21 mouse cellular contexts compared by ENCODE assay signal in genomic region chr8:3481605-3482004, GRCm38 (mm10). TPM values are rescaled to one million over a fixed set of nuclear protein-coding genes. Genes with fewer than 3 reads are reported as not detected.
DNase-seq lines count a peak whose midpoint lies in the region; ATAC-seq and TF ChIP-seq lines count a peak whose summit lies in the region.
"Had no signal": no experiment of that assay in that cellular context is flagged by ENCODE, and none has a peak within 500 bp of the region (broad histone marks: within the 10 kb centered on the region; RNA-seq: fewer than 3 reads in every experiment).

No protein-coding gene starts in this region.

- no peak overlapping the region for H3K9ac ChIP-seq in kidney, postnatal 0 days (ENCODE audit: low read depth, low read length)
- H3K9ac ChIP-seq in lung, postnatal 0 days (replicated peaks; ENCODE audit: low read depth) = no peak overlapping the region
- H3K9ac ChIP-seq: embryonic facial prominence, embryonic 15.5 days; forebrain, embryonic 13.5 days; limb, embryonic 12.5 days had no signal

- no peak for TF ChIP-seq POLR2A in bone marrow macrophage, adult 2 months (IDR thresholded peaks at IDR 0.05; ENCODE audit: borderline replicate concordance, low read depth, low read length)

- H3K4me2 ChIP-seq in kidney, postnatal 0 days (ENCODE audit: low read length) = no peak overlapping the region
- 0 out of 2 replicates have a peak overlapping the region, but pooled peaks have one; percentile 25 for H3K4me2 ChIP-seq in lung, postnatal 0 days (replicated peaks; ENCODE audit: low read depth, low read length)
- H3K4me2 ChIP-seq: embryonic facial prominence, embryonic 15.5 days; forebrain, embryonic 13.5 days; limb, embryonic 12.5 days had no signal

- H3K36me3 ChIP-seq in kidney, postnatal 0 days (ENCODE audit: insufficient read depth, low read length) = no peaks in the 10 kb centered on the region
- H3K36me3 ChIP-seq in lung, postnatal 0 days (ENCODE audit: insufficient read depth, low read length) = no peaks in the 10 kb centered on the region
- H3K36me3 ChIP-seq: embryonic facial prominence, embryonic 15.5 days; heart, embryonic 10.5 days; limb, embryonic 12.5 days had no signal

- no peak overlapping the region for H3K4me3 ChIP-seq in kidney, postnatal 0 days (replicated peaks; ENCODE audit: low read depth, low read length)
- peak overlapping the region; percentile 21; the same call in 1 of the 2 replicates for H3K4me3 ChIP-seq in bone marrow macrophage, adult 2 months (ENCODE audit: insufficient read depth, low read length)
- no peak overlapping the region for H3K4me3 ChIP-seq in lung, postnatal 0 days (ENCODE audit: low read depth, low read length)
- H3K4me3 ChIP-seq: embryonic facial prominence, embryonic 15.5 days; forebrain, embryonic 13.5 days; gastrocnemius, adult 2 months; heart, embryonic 10.5 days; limb, embryonic 12.5 days had no signal

- WGBS in kidney, postnatal 0 days = 68% methylated on average over 5 of the region's 5 CpGs
- WGBS in lung, postnatal 0 days = 57% methylated on average over 5 of the region's 5 CpGs

- no peaks in the 10 kb centered on the region for H3K4me1 ChIP-seq in kidney, postnatal 0 days (replicated peaks; ENCODE audit: insufficient read depth, low read length)
- peaks cover 5% of the 10 kb centered on the region for H3K4me1 ChIP-seq in bone marrow macrophage, adult 2 months (ENCODE audit: control insufficient read depth, insufficient read depth, low read length)
- no peaks in the 10 kb centered on the region for H3K4me1 ChIP-seq in lung, postnatal 0 days (ENCODE audit: insufficient read depth, low read depth, low read length)
- H3K4me1 ChIP-seq: embryonic facial prominence, embryonic 15.5 days; forebrain, embryonic 13.5 days; limb, embryonic 12.5 days had no signal

- no peak for TF ChIP-seq CTCF in kidney, postnatal 0 days (IDR thresholded peaks at IDR 0.05; ENCODE audit: low read depth)
- no peak for TF ChIP-seq CTCF in bone marrow macrophage, adult 2 months (IDR thresholded peaks at IDR 0.05; ENCODE audit: low read depth, low read length)
- no peak for TF ChIP-seq CTCF in lung, postnatal 0 days (IDR thresholded peaks at IDR 0.05)

- H3K27me3 ChIP-seq in kidney, postnatal 0 days (ENCODE audit: insufficient read depth, low read length) = no peaks in the 10 kb centered on the region
- no peaks in the 10 kb centered on the region for H3K27me3 ChIP-seq in lung, postnatal 0 days (replicated peaks; ENCODE audit: insufficient read depth, low read length)
- H3K27me3 ChIP-seq: embryonic facial prominence, embryonic 15.5 days; forebrain, embryonic 13.5 days had no signal

- intact Hi-C loops in left cerebral cortex, postnatal 36 days (cut with DNase I) = no loop called here

- no peak for ATAC-seq in kidney, postnatal 0 days (replicated peaks; ENCODE audit: low FRiP score, low read depth)
- peak; percentile 46; the same call in 1 of the 2 replicates for ATAC-seq in lung, postnatal 0 days
- ATAC-seq in neutrophil, adult 5-6 weeks (ENCODE audit: extremely low read depth, insufficient number of reproducible peaks, low FRiP score, poor library complexity, severe bottlenecking) = 0 out of 2 replicates have a peak, but pooled peaks have one; percentile 17
- ATAC-seq: forebrain, embryonic 13.5 days had no signal

- TF ChIP-seq EP300 in lung, postnatal 0 days (IDR thresholded peaks at IDR 0.05) = no peak

- H3K9me3 ChIP-seq in kidney, postnatal 0 days (replicated peaks; ENCODE audit: low read length) = no peaks in the 10 kb centered on the region
- no peaks in the 10 kb centered on the region for H3K9me3 ChIP-seq in lung, postnatal 0 days (ENCODE audit: low read length)
- H3K9me3 ChIP-seq: embryonic facial prominence, embryonic 15.5 days; forebrain, embryonic 13.5 days; heart, embryonic 10.5 days; limb, embryonic 12.5 days had no signal

- H3K27ac ChIP-seq in kidney, postnatal 0 days = no peak overlapping the region
- no peak overlapping the region for H3K27ac ChIP-seq in bone marrow macrophage, adult 2 months (ENCODE audit: insufficient read depth, low read depth, low read length)
- no peak overlapping the region for H3K27ac ChIP-seq in lung, postnatal 0 days (ENCODE audit: low read length)
- H3K27ac ChIP-seq: embryonic facial prominence, embryonic 15.5 days; forebrain, embryonic 13.5 days; gastrocnemius, adult 2 months; heart, embryonic 10.5 days; limb, embryonic 12.5 days had no signal

- peak; percentile 18 for DNase-seq in kidney, postnatal 0 days (ENCODE audit: low spot score)
- no peak for DNase-seq in kidney, postnatal 4 days
- peak; percentile 59 for DNase-seq in lung, postnatal 0 days (ENCODE audit: low spot score)
- DNase-seq in right cerebral cortex, postnatal 25 days = no peak
- DNase-seq in kidney, postnatal 10 days = no peak
- DNase-seq in left cerebral cortex, postnatal 36 days (ENCODE audit: low spot score in 2 of 2) = no peak
- DNase-seq: B cell, adult 2 months; cerebellum, adult 18-20 months; gastrocnemius, adult 2 months; heart, postnatal 36 days; kidney, adult 11 months; thymus, postnatal 25 days had no signal

RNA-seq across cellular contexts. Expression of gene Tex45, which starts 10.9 kb away (rescaled TPM):
- 0.16 TPM in 1 of 2 replicates, not detected in the other for polyA plus RNA-seq in kidney, postnatal 0 days (2015; fragmentation: Nextera tagmentation; extraction: Ambion mirVana)
- not detected in 2 replicates for polyA plus RNA-seq in bone marrow macrophage, adult 2 months (2012; ENCODE audit: insufficient read depth, insufficient read length, missing spikeins)
- polyA plus RNA-seq in lung, postnatal 0 days (2015; fragmentation: Nextera tagmentation; extraction: Ambion mirVana) = not detected in 2 replicates
- total RNA-seq in neutrophil, adult 5-6 weeks (2017) = 0.61 TPM in 1 of 2 replicates, not detected in the other
- under 1 TPM in 1 of 2 experiments, not detected in 1; 0.61 TPM for total RNA-seq in left cerebral cortex, postnatal 36 days (2021)
- total RNA-seq: ES-E14; gastrocnemius, adult 2 months; heart, postnatal 36 days had no signal
- polyA plus RNA-seq: embryonic facial prominence, embryonic 15.5 days; heart, embryonic 10.5 days; large intestine, adult 2 months; limb, embryonic 12.5 days; stomach, embryonic 16.5 days had no signal

RNA-seq across cellular contexts. Expression of gene Zfp358, which starts 11.3 kb away (rescaled TPM):
- 42.1 and 45.0 TPM in 2 replicates for polyA plus RNA-seq in kidney, postnatal 0 days (2015; fragmentation: Nextera tagmentation; extraction: Ambion mirVana)
- 17.1 and 20.8 TPM in 2 replicates for polyA plus RNA-seq in bone marrow macrophage, adult 2 months (2012; ENCODE audit: insufficient read depth, insufficient read length, missing spikeins)
- 29.8 and 31.6 TPM in 2 replicates for polyA plus RNA-seq in lung, postnatal 0 days (2015; fragmentation: Nextera tagmentation; extraction: Ambion mirVana)
- total RNA-seq in neutrophil, adult 5-6 weeks (2017) = 3.6 and 4.1 TPM in 2 replicates
- total RNA-seq in left cerebral cortex, postnatal 36 days (2021) = 10 to 100 TPM; 28.7 to 30.8 TPM

RNA-seq across cellular contexts. Expression of gene Pex11g, which starts 14.1 kb away (rescaled TPM):
- 8.1 and 8.8 TPM in 2 replicates for polyA plus RNA-seq in kidney, postnatal 0 days (2015; fragmentation: Nextera tagmentation; extraction: Ambion mirVana)
- polyA plus RNA-seq in bone marrow macrophage, adult 2 months (2012; ENCODE audit: insufficient read depth, insufficient read length, missing spikeins) = 3.1 and 4.5 TPM in 2 replicates
- 7.8 and 9.1 TPM in 2 replicates for polyA plus RNA-seq in lung, postnatal 0 days (2015; fragmentation: Nextera tagmentation; extraction: Ambion mirVana)
- total RNA-seq in neutrophil, adult 5-6 weeks (2017) = 1.0 and 3.7 TPM in 2 replicates
- total RNA-seq in left cerebral cortex, postnatal 36 days (2021) = 1 to 10 TPM in 1 of 2 experiments, under 1 TPM in 1; 0.54 to 1.3 TPM

RNA-seq across cellular contexts. Expression of gene Mcoln1, which starts 18.7 kb away (rescaled TPM):
- polyA plus RNA-seq in kidney, postnatal 0 days (2015; fragmentation: Nextera tagmentation; extraction: Ambion mirVana) = 46.9 and 54.6 TPM in 2 replicates
- polyA plus RNA-seq in bone marrow macrophage, adult 2 months (2012; ENCODE audit: insufficient read depth, insufficient read length, missing spikeins) = 112 and 117 TPM in 2 replicates
- polyA plus RNA-seq in lung, postnatal 0 days (2015; fragmentation: Nextera tagmentation; extraction: Ambion mirVana) = 38.5 and 40.0 TPM in 2 replicates
- total RNA-seq in neutrophil, adult 5-6 weeks (2017) = 80.5 and 83.9 TPM in 2 replicates
- total RNA-seq in left cerebral cortex, postnatal 36 days (2021) = 10 to 100 TPM; 78.8 to 98.1 TPM

RNA-seq across cellular contexts. Expression of gene Pnpla6, which starts 33.6 kb away (rescaled TPM):
- polyA plus RNA-seq in kidney, postnatal 0 days (2015; fragmentation: Nextera tagmentation; extraction: Ambion mirVana) = 24.3 and 26.4 TPM in 2 replicates
- polyA plus RNA-seq in bone marrow macrophage, adult 2 months (2012; ENCODE audit: insufficient read depth, insufficient read length, missing spikeins) = 36.0 and 39.9 TPM in 2 replicates
- 18.1 and 19.0 TPM in 2 replicates for polyA plus RNA-seq in lung, postnatal 0 days (2015; fragmentation: Nextera tagmentation; extraction: Ambion mirVana)
- 46.8 and 48.6 TPM in 2 replicates for total RNA-seq in neutrophil, adult 5-6 weeks (2017)
- total RNA-seq in left cerebral cortex, postnatal 36 days (2021) = 10 to 100 TPM; 55.9 to 79.2 TPM

Comparison
In these comparisons a context has a peak if more than half of its experiments do, and no peak if none do; other contexts are left out.
1. DNase-seq: peak in kidney, postnatal 0 days (single experiment) and lung, postnatal 0 days (single experiment); none in kidney, postnatal 4 days (0 of 2), right cerebral cortex, postnatal 25 days (single experiment), kidney, postnatal 10 days (single experiment) and left cerebral cortex, postnatal 36 days (0 of 2).